Mouse (Mus musculus) lung, postnatal 0 days (tissue): ENCODE data around the gene Colgalt1.

ENCODE experiments used
- CTCF ChIP-seq: IDR thresholded peaks from 2 replicates; pipeline ENCODE4 v1.5.1; 2016; ENCODE audit warnings: antibody characterized with exemption, mild to moderate bottlenecking
- EP300 ChIP-seq: IDR thresholded peaks from 2 replicates; pipeline ENCODE4 v1.6.1; 2016; ENCODE audit warnings: antibody characterized with exemption, mild to moderate bottlenecking, control low read depth

- TF ChIP-seq CTCF (no peak), EP300 (no peak)
These were observed 56.1 kb downstream of the Colgalt1 start for GRCm38 (mm10) chr8:71666855-71667254.
